Mouse (Mus musculus) olfactory bulb, adult 2 months (tissue): ENCODE results near the gene Rpl23a.

ENCODE experiments used
- CTCF ChIP-seq: fragments of 200-500 bp; IDR thresholded peaks from 2 replicates; pipeline ENCODE4 v1.5.1; 2012; ENCODE audit warnings: low read depth, mild to moderate bottlenecking, low read length, moderate library complexity; ENCODE audit not compliant: insufficient read depth
- POLR2A ChIP-seq: fragments of 200-500 bp; IDR thresholded peaks from 2 replicates; pipeline ENCODE4 v1.6.1; 2012; ENCODE audit warnings: mild to moderate bottlenecking, low read depth, low read length, moderate library complexity; ENCODE audit not compliant: insufficient read depth

DNA sequence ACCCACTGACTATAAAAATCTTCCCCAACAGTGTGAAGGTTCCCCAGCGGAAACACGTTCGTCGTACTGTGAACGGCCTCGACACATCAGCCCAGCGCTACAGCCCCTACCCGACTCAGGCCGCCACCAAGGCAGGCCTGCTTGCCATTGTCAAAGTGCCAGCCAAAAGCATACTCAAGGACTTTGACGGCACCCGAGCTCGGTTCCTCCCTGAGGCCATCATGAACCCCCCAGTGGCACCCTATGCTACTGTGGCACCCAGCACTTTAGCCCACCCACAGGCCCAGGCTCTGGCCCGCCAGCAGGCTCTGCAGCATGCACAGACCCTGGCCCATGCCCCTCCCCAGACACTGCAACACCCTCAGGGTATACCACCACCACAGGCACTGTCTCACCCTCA is 29.6 kb downstream of the Rpl23a start:
- no peak for TF ChIP-seq POLR2A
- no peak for TF ChIP-seq CTCF
